Mouse (Mus musculus): ENCODE measurements around the gene Spag4. TPM values are rescaled to one million over a fixed set of nuclear protein-coding genes. Genes with fewer than 3 reads are reported as not detected.
"Not testable (repeated sequence)": the region's sequence is repeated elsewhere in the genome, so short reads cannot be mapped to it uniquely, and the experiment has no call there.

Spag4 gene
- polyA plus RNA-seq, 1 experiment from 2014 or later: 2.9 TPM

GRCm38 (mm10) chr2:156111358-156112079 is 46.5 kb downstream of the Spag4 start, which contains the start of the genes Cpne1 and Rbm12:
Gene Cpne1 (minus strand): TSS chr2:156111965.
Gene Rbm12 (minus strand): TSS chr2:156111978.
- no peaks in the 10 kb centered on the region for H3K27me3 ChIP-seq (replicated peaks)

GRCm38 (mm10) chr2:156112080-156112423 is 47.1 kb downstream of the Spag4 start:
- not testable (repeated sequence) for H3K9me3 ChIP-seq; H3K4me1 ChIP-seq (replicated peaks); H3K36me3 ChIP-seq; H3K27me3 ChIP-seq (replicated peaks)
- H3K9ac ChIP-seq: peak overlapping the region; percentile 99
- ATAC-seq: peak; percentile 1; the same call in 1 of the 2 replicates
- peak overlapping the region; percentile 55 for H3K4me2 ChIP-seq (replicated peaks)
- H3K4me3 ChIP-seq (replicated peaks): peak overlapping the region; percentile 90
- H3K27ac ChIP-seq: 0 out of 2 replicates have a peak overlapping the region, but pooled peaks have one; percentile 90
- WGBS: 26% methylated on average over 5 of the region's 5 CpGs

More at GRCm38 (mm10) chr2:156111358-156112079, 46.5 kb downstream of the Spag4 start, which contains the start of the genes Cpne1 and Rbm12:
- peak within 1 kb of the TSS; percentile 55 for H3K4me2 ChIP-seq (replicated peaks)
- H3K4me1 ChIP-seq (replicated peaks): 0 out of 2 replicates have a peak, but pooled peaks cover 8% of the 10 kb centered on the region
- H3K9me3 ChIP-seq: no peaks in the 10 kb centered on the region
- H3K4me3 ChIP-seq (replicated peaks): peak within 1 kb of the TSS; percentile 90
- WGBS: under 1% methylated on average over 74 of the region's 74 CpGs
- peak; percentile 96 for ATAC-seq
- H3K27ac ChIP-seq: peak within 1 kb of the TSS; percentile 90
- H3K36me3 ChIP-seq: no peaks in the 10 kb centered on the region
- peak within 1 kb of the TSS; percentile 99 for H3K9ac ChIP-seq

- no peak for ATAC-seq
- Histone ChIP-seq H3K27ac (no peak overlapping the region), H3K9me3 (no peaks in the 10 kb centered on the region)
Observed at GRCm38 (mm10) chr2:156119566-156119965, 54.6 kb downstream of the Spag4 start.

More at GRCm38 (mm10) chr2:156119566-156119965, 54.6 kb downstream of the Spag4 start:
- Histone ChIP-seq H3K4me2 (replicated peaks) (no peak overlapping the region), H3K4me3 (replicated peaks) (no peak overlapping the region), H3K27me3 (replicated peaks) (no peaks in the 10 kb centered on the region), H3K9ac (no peak overlapping the region), H3K36me3 (0 out of 2 replicates have a peak, but pooled peaks cover 4% of the 10 kb centered on the region), H3K4me1 (replicated peaks) (no peaks in the 10 kb centered on the region)

Other genes starting within 250 kb of the Spag4 start
- gene BC029722, start 245.7 kb upstream of the Spag4 start, polyA plus RNA-seq (2015; fragmentation: Nextera tagmentation; extraction: Ambion mirVana): 22.0 and 24.1 TPM in 2 replicates
- 263 and 265 TPM in 2 replicates for gene Eif6, start 238.2 kb upstream of the Spag4 start, polyA plus RNA-seq (2015; fragmentation: Nextera tagmentation; extraction: Ambion mirVana)
- gene Fam83c, start 230.3 kb upstream of the Spag4 start, polyA plus RNA-seq (2015; fragmentation: Nextera tagmentation; extraction: Ambion mirVana): 0.30 and 0.53 TPM in 2 replicates
- 83.7 and 88.7 TPM in 2 replicates for gene Uqcc1, start 134.9 kb upstream of the Spag4 start, polyA plus RNA-seq (2015; fragmentation: Nextera tagmentation; extraction: Ambion mirVana)
- not detected in 2 replicates for gene Gm15557, start 124.4 kb upstream of the Spag4 start, polyA plus RNA-seq (2015; fragmentation: Nextera tagmentation; extraction: Ambion mirVana)
- 1.2 TPM in 2 replicates for gene Gdf5, start 119.8 kb upstream of the Spag4 start, polyA plus RNA-seq (2015; fragmentation: Nextera tagmentation; extraction: Ambion mirVana)
- gene Cep250, start 108.7 kb upstream of the Spag4 start, polyA plus RNA-seq (2015; fragmentation: Nextera tagmentation; extraction: Ambion mirVana): 17.0 and 18.1 TPM in 2 replicates
- gene 6430550D23Rik, start 57.2 kb upstream of the Spag4 start, polyA plus RNA-seq (2015; fragmentation: Nextera tagmentation; extraction: Ambion mirVana): 0.99 and 1.2 TPM in 2 replicates
- 209 and 252 TPM in 2 replicates for gene Ergic3, start 57.1 kb upstream of the Spag4 start, polyA plus RNA-seq (2015; fragmentation: Nextera tagmentation; extraction: Ambion mirVana)
- 0.03 and 0.08 TPM in 2 replicates for gene Fer1l4, start 12.2 kb upstream of the Spag4 start, polyA plus RNA-seq (2015; fragmentation: Nextera tagmentation; extraction: Ambion mirVana)
- gene Cpne1, start 46.8 kb downstream of the Spag4 start, polyA plus RNA-seq (2015; fragmentation: Nextera tagmentation; extraction: Ambion mirVana): 48.0 and 48.9 TPM in 2 replicates
- 17.8 and 25.8 TPM in 2 replicates for gene Rbm12, start 46.8 kb downstream of the Spag4 start, polyA plus RNA-seq (2015; fragmentation: Nextera tagmentation; extraction: Ambion mirVana)
- 11.8 and 15.7 TPM in 2 replicates for gene Gm28036, start 61.9 kb downstream of the Spag4 start, polyA plus RNA-seq (2015; fragmentation: Nextera tagmentation; extraction: Ambion mirVana)
- 363 and 370 TPM in 2 replicates for gene Romo1, start 78.9 kb downstream of the Spag4 start, polyA plus RNA-seq (2015; fragmentation: Nextera tagmentation; extraction: Ambion mirVana)
- gene Nfs1, start 79.0 kb downstream of the Spag4 start, polyA plus RNA-seq (2015; fragmentation: Nextera tagmentation; extraction: Ambion mirVana): 62.3 and 63.0 TPM in 2 replicates
- gene Rbm39, start 115.1 kb downstream of the Spag4 start, polyA plus RNA-seq (2015; fragmentation: Nextera tagmentation; extraction: Ambion mirVana): 486 and 571 TPM in 2 replicates
- gene Phf20, start 131.3 kb downstream of the Spag4 start, polyA plus RNA-seq (2015; fragmentation: Nextera tagmentation; extraction: Ambion mirVana): 56.8 and 72.4 TPM in 2 replicates
- 4.4 and 5.0 TPM in 2 replicates for gene Cnbd2, start 247.1 kb downstream of the Spag4 start, polyA plus RNA-seq (2015; fragmentation: Nextera tagmentation; extraction: Ambion mirVana)
- gene Scand1, start 247.5 kb downstream of the Spag4 start, polyA plus RNA-seq (2015; fragmentation: Nextera tagmentation; extraction: Ambion mirVana): 62.8 and 75.2 TPM in 2 replicates